Mouse (Mus musculus) ES-Bruce4 (cell line): ENCODE measurements around the gene Mid2. TPM values are rescaled to one million over a fixed set of nuclear protein-coding genes. Genes with fewer than 3 reads are reported as not detected.

Experiments used
- H3K27ac ChIP-seq: 2 replicates; pipeline ENCODE4 v1.5.1; 2012; ENCODE audit warnings: low read length, inconsistent platforms; ENCODE audit not compliant: insufficient read depth
- H3K27me3 ChIP-seq: 2 replicates; pipeline ENCODE4 v1.6.1; 2012; ENCODE audit warnings: mild to moderate bottlenecking, low read length, inconsistent platforms; ENCODE audit not compliant: control insufficient read depth, poor library complexity, insufficient read depth, severe bottlenecking
- H3K36me3 ChIP-seq: 2 replicates; pipeline ENCODE4 v1.6.1; 2012; ENCODE audit warnings: inconsistent platforms, mild to moderate bottlenecking, low read length, moderate library complexity; ENCODE audit not compliant: control insufficient read depth, poor library complexity, insufficient read depth, severe bottlenecking
- H3K4me1 ChIP-seq: one replicate; pipeline ENCODE4 v1.8.1; 2011; ENCODE audit warnings: low read length; ENCODE audit not compliant: control insufficient read depth, insufficient read depth
- H3K4me3 ChIP-seq: 2 replicates; pipeline ENCODE4 v1.5.1; 2011; ENCODE audit warnings: low read depth, mild to moderate bottlenecking, low read length
- H3K9ac ChIP-seq: 2 replicates; pipeline ENCODE4 v1.6.1; 2012; ENCODE audit warnings: low read depth, mild to moderate bottlenecking, inconsistent platforms; ENCODE audit not compliant: poor library complexity, severe bottlenecking
- H3K9me3 ChIP-seq: replicated peaks from 2 replicates; pipeline ENCODE4 v1.6.1; 2012; ENCODE audit warnings: mild to moderate bottlenecking, low read length, inconsistent platforms; ENCODE audit not compliant: control insufficient read depth, poor library complexity, insufficient read depth, severe bottlenecking
- CTCF ChIP-seq: IDR thresholded peaks from one replicate; pipeline ENCODE4 v1.8.1; 2011; ENCODE audit warnings: low read depth, low read length
- EP300 ChIP-seq: IDR thresholded peaks from 2 replicates; pipeline ENCODE4 v1.6.1; 2011; ENCODE audit warnings: low read depth, low read length; ENCODE audit not compliant: insufficient read depth
- POLR2A ChIP-seq: IDR thresholded peaks from one replicate; pipeline ENCODE4 v1.8.1; 2011; ENCODE audit warnings: low read length; ENCODE audit not compliant: insufficient read depth
- polyA plus RNA-seq: library from polyadenylated mRNA; stranded (reverse); fragments of >200 nt; gene quantifications from 2 replicates; pipeline ENCODE4 v1.2.4, GENCODE M21; 2011; ENCODE audit warnings: low read depth; ENCODE audit not compliant: missing spikeins, insufficient read depth, insufficient read length

Mid2 gene
- 2.0 and 2.8 TPM in 2 replicates for polyA plus RNA-seq

DNA sequence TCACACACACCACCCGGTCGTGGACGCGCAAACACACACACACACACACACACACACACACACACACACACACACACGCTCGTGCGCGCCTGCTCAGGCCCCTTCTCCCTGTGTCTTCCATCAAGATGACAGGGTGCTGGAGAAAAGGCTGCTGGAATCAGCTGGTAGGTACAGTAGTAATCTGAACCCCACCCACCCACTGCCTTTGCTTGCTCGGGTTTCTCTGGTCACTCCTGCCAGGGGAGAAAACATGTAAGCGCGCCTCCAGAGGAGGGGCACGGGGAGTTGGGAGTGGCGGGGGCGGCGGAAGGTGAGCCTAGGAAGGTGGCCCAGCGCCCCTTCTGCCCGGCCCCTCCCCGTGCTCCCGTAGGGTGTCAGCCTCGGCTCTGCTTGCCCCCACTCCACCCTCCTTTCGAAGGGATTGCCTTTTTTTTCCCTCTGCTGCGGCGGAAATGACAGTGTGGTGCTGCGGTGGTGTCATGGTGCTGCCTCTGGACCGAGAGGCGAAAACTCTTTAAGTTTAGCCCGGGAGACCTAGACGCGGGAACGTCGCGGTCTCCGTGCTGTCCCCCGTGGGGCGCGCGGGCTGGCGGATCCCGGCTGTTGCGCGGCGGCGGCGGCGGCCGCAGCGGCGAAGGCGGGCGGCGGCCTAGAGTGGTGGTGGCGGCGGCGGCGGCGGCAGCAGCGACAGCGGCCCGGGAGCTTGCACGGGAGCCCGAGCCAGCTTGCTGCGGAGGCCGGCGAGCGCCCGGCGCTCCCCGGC is at the start of gene Mid2:
Mid2 (plus strand) TSS at position 121 of the 763 bp plus-strand sequence.
- H3K36me3 ChIP-seq = no peaks in the 10 kb centered on the region
- H3K4me3 ChIP-seq = peak within 1 kb of the TSS; percentile 59
- H3K27ac ChIP-seq = no peak within 1 kb of the TSS
- H3K9me3 ChIP-seq = no peaks in the 10 kb centered on the region
- no peaks in the 10 kb centered on the region for H3K4me1 ChIP-seq
- TF ChIP-seq POLR2A (no peak), EP300 (no peak), CTCF (no peak)
- peak within 1 kb of the TSS; percentile 74 for H3K9ac ChIP-seq
- H3K27me3 ChIP-seq = peaks cover 10% of the 10 kb centered on the region

DNA sequence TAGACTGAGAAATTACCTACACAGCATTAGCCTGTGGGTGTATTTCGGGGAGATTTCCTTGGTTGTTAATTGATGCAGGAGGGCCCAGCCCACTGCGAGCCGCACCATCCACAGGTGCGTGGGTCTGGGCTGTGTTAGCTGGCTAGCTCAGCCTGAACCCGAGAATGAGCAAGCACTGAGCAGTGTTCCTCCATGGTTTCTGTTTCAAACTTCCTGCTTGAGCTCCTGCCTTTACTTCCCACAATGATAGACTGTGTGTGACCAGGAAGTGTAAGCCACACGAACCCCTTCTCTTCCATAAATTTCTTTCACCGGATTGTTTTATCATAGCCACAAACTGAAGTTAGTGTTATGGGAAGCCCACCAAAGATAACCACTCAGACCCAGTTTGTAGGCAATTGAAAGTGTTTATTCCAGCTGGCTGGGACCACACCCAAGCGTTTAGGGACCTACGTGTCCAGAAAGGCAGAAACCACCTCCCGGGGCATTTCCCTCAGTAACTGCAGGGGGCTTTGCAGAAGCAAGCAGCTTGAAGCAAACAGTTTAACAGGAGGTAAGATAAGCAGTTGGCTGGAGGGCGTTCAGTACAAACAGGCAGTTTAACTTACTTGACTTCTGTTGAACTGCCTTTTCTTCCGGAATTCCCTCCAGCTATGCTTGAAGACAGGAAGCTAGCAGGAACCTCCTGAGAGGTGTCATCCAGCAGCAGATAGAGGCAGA is 39.4 kb upstream of the Mid2 start:
- H3K9me3 ChIP-seq = no peaks in the 10 kb centered on the region
- H3K9ac ChIP-seq = no peak overlapping the region
- TF ChIP-seq CTCF (no peak), EP300 (0 out of 2 replicates have a peak, but pooled peaks have one; percentile 4)
- no peaks in the 10 kb centered on the region for H3K27me3 ChIP-seq
- H3K27ac ChIP-seq = no peak overlapping the region
- H3K36me3 ChIP-seq = no peaks in the 10 kb centered on the region
- H3K4me1 ChIP-seq = peaks cover 1% of the 10 kb centered on the region
- no peak overlapping the region for H3K4me3 ChIP-seq

DNA sequence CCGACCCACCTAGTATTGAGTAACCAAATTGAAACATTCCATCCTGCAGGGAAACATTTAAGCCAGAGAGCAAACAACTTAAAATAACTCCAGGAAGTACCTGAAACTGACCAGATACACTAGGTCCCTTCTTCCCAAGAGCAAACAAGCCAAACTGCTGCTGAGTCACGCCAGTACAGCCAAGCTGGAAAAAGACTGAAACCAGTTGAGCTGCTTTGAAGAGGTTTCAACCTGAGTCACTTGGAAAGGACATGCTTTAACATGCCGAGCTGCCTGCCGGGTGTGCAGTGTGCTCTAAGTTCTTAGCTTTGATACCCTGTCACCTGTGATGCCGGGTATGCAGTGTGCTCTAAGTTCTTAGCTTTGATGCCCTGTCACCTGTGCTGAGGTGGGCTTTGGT is 26.4 kb upstream of the Mid2 start:
- H3K9me3 ChIP-seq = no peaks in the 10 kb centered on the region
- TF ChIP-seq CTCF (no peak), POLR2A (no peak), EP300 (no peak)
- H3K36me3 ChIP-seq = no peaks in the 10 kb centered on the region
- H3K4me1 ChIP-seq = no peaks in the 10 kb centered on the region
- no peak overlapping the region for H3K4me3 ChIP-seq
- no peak overlapping the region for H3K9ac ChIP-seq
- H3K27ac ChIP-seq = no peak overlapping the region
- no peaks in the 10 kb centered on the region; the same call in 1 of the 2 replicates for H3K27me3 ChIP-seq

DNA sequence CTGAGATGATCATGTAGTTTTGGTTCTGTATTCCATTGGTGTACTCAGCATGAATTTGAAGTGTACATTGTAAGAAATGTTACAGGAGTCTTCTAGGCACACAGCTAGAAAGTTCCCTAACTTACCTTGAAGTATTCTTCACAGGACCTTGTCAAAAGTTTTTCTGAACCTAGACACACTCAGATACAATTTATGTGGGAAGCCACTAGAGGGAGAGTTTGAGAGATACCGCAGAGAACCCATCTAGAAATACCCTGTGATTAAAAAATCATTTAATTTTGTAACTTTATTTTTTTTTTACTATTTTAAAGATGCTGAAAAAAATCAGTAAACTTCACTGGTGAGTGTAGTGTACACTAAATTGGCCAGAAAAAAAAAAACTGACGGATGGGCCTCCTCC is 24.8 kb upstream of the Mid2 start:
- Histone ChIP-seq H3K27ac (no peak overlapping the region), H3K9me3 (no peaks in the 10 kb centered on the region), H3K4me1 (no peaks in the 10 kb centered on the region), H3K36me3 (no peaks in the 10 kb centered on the region), H3K27me3 (no peaks in the 10 kb centered on the region), H3K9ac (no peak overlapping the region), H3K4me3 (no peak overlapping the region)
- TF ChIP-seq CTCF = no peak
- no peak for TF ChIP-seq EP300
- TF ChIP-seq POLR2A = no peak

DNA sequence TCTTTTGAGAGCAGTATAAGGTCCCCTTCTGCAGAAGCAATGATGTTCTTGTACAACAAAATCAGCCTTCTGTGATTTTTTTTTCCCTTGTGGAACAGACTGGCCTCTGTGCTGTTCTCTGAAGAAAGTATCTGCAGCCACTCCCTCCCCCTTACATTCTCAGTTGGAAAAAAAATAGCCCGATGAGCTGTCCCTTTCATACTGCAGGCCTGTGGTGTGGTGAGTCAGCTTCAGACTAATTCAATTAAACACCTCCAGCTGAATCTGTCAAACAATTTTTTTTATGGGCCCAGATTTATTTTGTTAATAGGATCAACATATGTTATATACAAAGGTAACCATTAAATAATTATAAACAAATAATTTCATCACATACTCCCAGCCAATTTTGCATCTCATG is 3.7 kb upstream of the Mid2 start:
- Histone ChIP-seq H3K4me1 (no peaks in the 10 kb centered on the region), H3K27ac (no peak overlapping the region), H3K9me3 (no peaks in the 10 kb centered on the region), H3K9ac (no peak overlapping the region), H3K27me3 (peaks cover 6% of the 10 kb centered on the region), H3K36me3 (no peaks in the 10 kb centered on the region), H3K4me3 (no peak overlapping the region)
- no peak for TF ChIP-seq EP300
- no peak for TF ChIP-seq CTCF
- TF ChIP-seq POLR2A = no peak

DNA sequence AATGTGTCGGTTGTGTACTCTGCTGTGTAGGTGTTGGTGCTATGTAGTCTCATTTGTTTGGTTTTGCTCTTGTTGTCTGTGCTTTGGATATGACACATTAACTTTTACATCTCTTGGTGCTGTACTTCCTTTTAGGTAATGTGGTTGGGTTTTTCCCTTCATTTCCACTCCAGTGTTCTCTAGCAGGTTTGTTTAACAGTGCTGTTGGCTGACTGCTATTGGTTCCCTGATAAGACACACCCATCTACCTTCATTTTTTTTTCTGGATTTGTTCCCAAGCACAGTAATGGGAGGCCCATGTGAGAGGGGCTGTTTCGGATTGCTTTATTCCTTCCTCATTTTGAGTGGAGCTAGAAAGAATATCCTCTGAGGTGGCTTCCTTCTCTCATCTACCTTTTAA is 883 bp upstream of the Mid2 start:
- Histone ChIP-seq H3K27me3 (peaks cover 10% of the 10 kb centered on the region), H3K36me3 (no peaks in the 10 kb centered on the region), H3K9ac (no peak overlapping the region), H3K27ac (no peak overlapping the region), H3K9me3 (no peaks in the 10 kb centered on the region), H3K4me3 (no peak overlapping the region), H3K4me1 (no peaks in the 10 kb centered on the region)
- TF ChIP-seq CTCF (no peak), POLR2A (no peak), EP300 (no peak)
